Mouse (Mus musculus): ENCODE measurements around the gene Copg1.

DNA sequence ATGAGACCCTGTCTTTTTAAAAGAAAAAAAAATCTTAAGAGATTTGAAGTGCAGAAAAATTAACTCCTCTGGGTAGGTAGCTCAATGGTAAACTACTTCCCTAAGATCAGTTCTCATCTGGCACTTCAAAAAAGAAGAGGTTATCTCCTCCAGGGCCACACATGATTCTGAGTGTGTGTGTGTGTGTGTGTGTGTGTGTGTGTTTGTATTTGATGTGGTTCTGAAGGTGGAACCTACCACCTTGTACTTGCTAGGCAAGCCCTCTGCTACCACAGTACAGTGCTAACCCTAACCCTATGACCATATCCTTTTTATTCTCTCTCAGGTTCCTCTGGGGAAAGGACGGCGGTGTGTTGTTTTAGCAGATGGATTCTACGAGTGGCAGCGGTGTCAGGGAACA lies 33.6 kb downstream of the Copg1 start:
- TF ChIP-seq CTCF (IDR thresholded peaks at IDR 0.05; ENCODE audit: extremely low read depth, insufficient read length, insufficient replicate concordance, low read depth, low read length), result no peak
- no peak for TF ChIP-seq POLR2A (IDR thresholded peaks at IDR 0.05; ENCODE audit: low read depth, low read length)

All from small intestine, adult 2 months (tissue).